Comparison of ENCODE assay signal across 22 mouse cellular contexts in genomic region chr9:102629052-102629451, GRCm38 (mm10).
"Had no signal": no experiment of that assay in that cellular context is flagged by ENCODE, and none has a peak within 500 bp of the region (broad histone marks: within the 10 kb centered on the region; RNA-seq: fewer than 3 reads in every experiment).

No protein-coding gene starts in this region.

- H3K9me3 ChIP-seq: heart, embryonic 10.5 days; hindbrain, embryonic 13.5 days; hindbrain, embryonic 15.5 days; kidney, embryonic 15.5 days; limb, embryonic 13.5 days; limb, embryonic 15.5 days; liver, embryonic 12.5 days had no signal

- ATAC-seq: hindbrain, postnatal 0 days; intestine, embryonic 16.5 days; liver, embryonic 12.5 days had no signal

- H3K9ac ChIP-seq: hindbrain, embryonic 13.5 days; hindbrain, embryonic 15.5 days; kidney, embryonic 15.5 days; limb, embryonic 13.5 days; limb, embryonic 15.5 days; liver, embryonic 12.5 days had no signal

- H3K27me3 ChIP-seq: hindbrain, embryonic 13.5 days; hindbrain, embryonic 15.5 days; kidney, embryonic 15.5 days; limb, embryonic 13.5 days; limb, embryonic 15.5 days; liver, embryonic 12.5 days had no signal

- H3K4me2 ChIP-seq: hindbrain, embryonic 13.5 days; hindbrain, embryonic 15.5 days; kidney, embryonic 15.5 days; limb, embryonic 13.5 days; limb, embryonic 15.5 days; liver, embryonic 12.5 days had no signal

- H3K27ac ChIP-seq: heart, embryonic 10.5 days; hindbrain, embryonic 13.5 days; hindbrain, embryonic 15.5 days; hindbrain, postnatal 0 days; kidney, embryonic 15.5 days; kidney, postnatal 0 days; limb, embryonic 13.5 days; limb, embryonic 15.5 days; liver, embryonic 12.5 days had no signal

- H3K4me3 ChIP-seq: heart, embryonic 10.5 days; hindbrain, embryonic 13.5 days; hindbrain, embryonic 15.5 days; kidney, embryonic 15.5 days; limb, embryonic 13.5 days; limb, embryonic 15.5 days; liver, embryonic 12.5 days had no signal

- DNase-seq: gastrocnemius, postnatal 14 days; gastrocnemius, postnatal 36 days; heart, adult 11 months; heart, postnatal 10 days; kidney, adult 11 months; kidney, adult 2 months; kidney, adult 9 months; kidney, postnatal 14 days; kidney, postnatal 36 days; layer of hippocampus, adult 9-11 months; layer of hippocampus, postnatal 36 days; left cerebral cortex, postnatal 4 days had no signal

- H3K36me3 ChIP-seq: hindbrain, embryonic 15.5 days had no signal
